Mouse (Mus musculus): ENCODE results near the gene Kmt2e. TPM values are rescaled to one million over a fixed set of nuclear protein-coding genes. Genes with fewer than 3 reads are reported as not detected.

Kmt2e gene
- polyA plus RNA-seq, 1 experiment from 2014 or later: 59.5 TPM

DNA sequence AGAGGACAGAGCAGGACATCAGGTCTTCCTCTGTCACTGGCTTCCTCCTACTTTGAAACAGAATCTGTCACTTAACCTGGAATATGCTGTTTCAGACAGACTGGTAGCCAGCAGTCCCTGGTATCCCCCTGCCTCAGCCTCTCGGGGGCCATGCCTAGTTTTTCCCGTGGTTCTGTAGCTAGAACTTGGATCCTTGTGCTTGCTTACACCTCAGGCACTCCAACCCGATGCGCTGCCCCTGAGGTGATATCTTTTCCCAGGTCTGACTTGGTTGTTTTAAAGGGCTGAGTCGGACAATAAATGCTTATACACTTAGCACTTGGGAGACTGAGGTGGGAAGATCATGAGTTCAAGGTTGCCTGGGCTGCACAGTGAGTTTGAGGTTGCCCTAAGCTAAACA lies 40.4 kb upstream of the Kmt2e start:
- H3K36me3 ChIP-seq (ENCODE audit: control insufficient read depth, insufficient read depth, low read length): no peaks in the 10 kb centered on the region
- H3K9ac ChIP-seq (ENCODE audit: low read depth, low read length): no peak overlapping the region
- no peak overlapping the region for H3K4me3 ChIP-seq (ENCODE audit: low read depth, low read length)
- H3K27ac ChIP-seq (ENCODE audit: low read depth, low read length): no peak overlapping the region
- ATAC-seq (replicated peaks; ENCODE audit: low FRiP score) (no peak), DNase-seq (ENCODE audit: low spot score) (no peak)
- no peaks in the 10 kb centered on the region for H3K27me3 ChIP-seq (replicated peaks; ENCODE audit: control insufficient read depth, insufficient read depth, low read length)
- 79% methylated on average over 5 of the region's 5 CpGs for WGBS
- no peaks in the 10 kb centered on the region for H3K9me3 ChIP-seq (ENCODE audit: control insufficient read depth, low read length)
- H3K4me2 ChIP-seq: no peak overlapping the region
- H3K4me1 ChIP-seq (replicated peaks; ENCODE audit: control insufficient read depth, insufficient read depth, low read length): no peaks in the 10 kb centered on the region

DNA sequence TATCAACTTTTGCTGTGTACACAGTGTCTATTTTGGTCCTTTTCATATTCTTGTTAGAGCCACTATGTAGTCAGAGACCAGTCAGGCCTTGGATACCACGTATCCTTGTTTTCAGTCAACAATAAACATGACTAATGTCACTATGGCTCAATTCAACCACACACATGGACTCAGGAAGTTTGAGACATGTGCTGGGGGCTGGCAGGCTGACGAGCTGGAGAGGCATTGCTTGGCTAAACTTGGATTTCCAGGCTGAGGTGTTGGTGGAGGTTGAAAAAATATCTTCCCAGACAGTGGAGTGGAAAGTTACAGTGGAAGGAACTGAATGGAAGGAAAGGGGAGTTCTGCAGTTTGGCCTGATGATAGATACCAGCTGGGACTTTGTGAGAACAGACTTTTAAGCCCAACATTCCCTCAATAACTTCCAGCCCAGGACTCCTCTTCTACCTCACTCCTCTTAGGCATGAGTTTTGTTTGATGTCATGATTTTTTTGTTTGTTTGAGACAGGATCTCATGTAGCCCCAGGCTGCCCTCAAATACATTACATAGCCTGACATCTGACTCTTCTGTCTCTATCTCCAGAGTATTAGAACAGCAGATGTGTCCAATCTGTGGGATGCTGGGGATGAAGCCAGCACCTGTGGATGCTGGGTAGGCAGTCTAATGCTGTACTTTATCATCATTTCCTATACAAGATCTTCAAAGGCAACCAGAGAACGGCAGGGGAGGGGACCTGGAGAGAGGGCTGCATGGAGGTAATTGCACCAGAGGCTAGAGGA lies 39.7 kb upstream of the Kmt2e start:
- no peak overlapping the region for H3K9ac ChIP-seq (ENCODE audit: low read depth, low read length)
- H3K4me1 ChIP-seq (replicated peaks; ENCODE audit: control insufficient read depth, insufficient read depth, low read length): no peaks in the 10 kb centered on the region
- 47% methylated on average over 3 of the region's 3 CpGs for WGBS
- DNase-seq (ENCODE audit: low spot score): no peak
- no peaks in the 10 kb centered on the region for H3K27me3 ChIP-seq (replicated peaks; ENCODE audit: control insufficient read depth, insufficient read depth, low read length)
- no peak for ATAC-seq (replicated peaks; ENCODE audit: low FRiP score)
- no peaks in the 10 kb centered on the region for H3K36me3 ChIP-seq (ENCODE audit: control insufficient read depth, insufficient read depth, low read length)
- no peak overlapping the region for H3K4me3 ChIP-seq (ENCODE audit: low read depth, low read length)
- no peak overlapping the region for H3K4me2 ChIP-seq
- H3K27ac ChIP-seq (ENCODE audit: low read depth, low read length): no peak overlapping the region
- no peaks in the 10 kb centered on the region for H3K9me3 ChIP-seq (ENCODE audit: control insufficient read depth, low read length)

DNA sequence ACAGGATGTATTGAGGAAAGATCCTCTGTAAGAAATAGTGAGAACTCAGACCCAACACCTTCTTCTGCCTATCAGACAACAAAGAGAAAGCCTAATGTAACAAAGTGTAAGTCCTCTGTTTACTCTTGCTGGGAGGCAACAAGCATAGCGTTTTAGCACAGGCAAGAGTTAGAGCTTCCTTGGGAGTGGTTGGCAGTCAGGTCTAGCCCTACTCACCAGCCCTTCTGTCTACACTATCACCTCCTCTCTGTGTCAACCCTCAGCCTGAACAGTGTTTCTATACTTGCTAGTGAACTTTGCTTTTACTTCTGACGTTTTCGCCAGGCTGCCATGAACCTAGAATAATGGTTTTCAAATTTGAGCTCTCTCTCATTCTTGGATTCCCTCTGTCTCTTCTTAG lies 38.5 kb upstream of the Kmt2e start:
- no peak overlapping the region for H3K4me2 ChIP-seq
- H3K4me1 ChIP-seq (replicated peaks; ENCODE audit: control insufficient read depth, insufficient read depth, low read length): no peaks in the 10 kb centered on the region
- H3K9me3 ChIP-seq (ENCODE audit: control insufficient read depth, low read length): no peaks in the 10 kb centered on the region
- DNase-seq (ENCODE audit: low spot score): no peak
- no peak overlapping the region for H3K9ac ChIP-seq (ENCODE audit: low read depth, low read length)
- H3K36me3 ChIP-seq (ENCODE audit: control insufficient read depth, insufficient read depth, low read length): no peaks in the 10 kb centered on the region; the same call in 1 of the 2 replicates
- no peak overlapping the region for H3K27ac ChIP-seq (ENCODE audit: low read depth, low read length)
- no peak for ATAC-seq (replicated peaks; ENCODE audit: low FRiP score)
- no peaks in the 10 kb centered on the region for H3K27me3 ChIP-seq (replicated peaks; ENCODE audit: control insufficient read depth, insufficient read depth, low read length)
- WGBS: 73% methylated on average over 3 of the region's 3 CpGs
- no peak overlapping the region for H3K4me3 ChIP-seq (ENCODE audit: low read depth, low read length)

DNA sequence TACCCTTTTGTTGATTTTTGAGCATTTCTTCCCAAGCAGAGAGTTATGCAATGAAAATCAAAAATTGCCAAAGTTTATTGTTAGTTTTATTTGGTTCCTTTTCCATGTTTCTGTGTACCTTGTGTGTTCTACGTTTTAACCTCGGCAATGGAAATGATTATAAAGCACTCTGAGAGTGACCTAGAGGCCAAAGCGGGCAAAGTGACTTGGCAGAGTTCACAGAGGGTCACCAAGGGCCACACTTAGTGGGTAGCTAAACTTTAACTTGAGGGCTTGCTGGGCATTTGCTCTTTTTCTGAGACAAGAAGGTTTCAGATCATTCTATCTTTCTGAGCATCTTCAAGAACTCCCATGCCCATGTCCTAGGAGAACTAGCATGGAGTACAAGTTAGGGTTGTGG lies 37.5 kb upstream of the Kmt2e start:
- Histone ChIP-seq H3K4me2 (no peak overlapping the region), H3K27ac (ENCODE audit: low read depth, low read length) (no peak overlapping the region), H3K27me3 (replicated peaks; ENCODE audit: control insufficient read depth, insufficient read depth, low read length) (no peaks in the 10 kb centered on the region), H3K4me1 (replicated peaks; ENCODE audit: control insufficient read depth, insufficient read depth, low read length) (no peaks in the 10 kb centered on the region), H3K36me3 (ENCODE audit: control insufficient read depth, insufficient read depth, low read length) (no peaks in the 10 kb centered on the region; the same call in 1 of the 2 replicates), H3K9me3 (ENCODE audit: control insufficient read depth, low read length) (no peaks in the 10 kb centered on the region), H3K9ac (ENCODE audit: low read depth, low read length) (no peak overlapping the region), H3K4me3 (ENCODE audit: low read depth, low read length) (no peak overlapping the region)
- 82% methylated on average over 3 of the region's 3 CpGs for WGBS
- no peak for ATAC-seq (replicated peaks; ENCODE audit: low FRiP score)
- no peak for DNase-seq (ENCODE audit: low spot score)

DNA sequence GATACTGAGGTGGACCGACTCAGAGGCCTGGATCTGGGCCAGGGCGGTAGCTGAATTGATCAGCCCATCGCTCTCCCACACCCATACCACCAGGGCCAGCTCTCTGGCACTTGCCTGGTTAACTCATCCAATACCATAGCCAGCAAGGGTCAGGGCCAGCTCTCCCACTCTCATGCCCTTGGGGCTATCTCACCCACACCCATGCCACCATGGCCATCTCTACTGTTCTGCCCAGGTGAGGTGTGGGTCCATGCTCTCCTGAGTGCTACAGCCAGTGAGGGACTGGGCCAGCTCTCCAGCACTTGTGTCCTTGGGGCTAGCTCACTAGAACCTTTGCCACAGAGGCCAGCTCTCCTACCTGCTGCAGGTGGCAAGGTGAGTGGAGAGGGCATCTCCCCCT lies 34.1 kb upstream of the Kmt2e start:
- Histone ChIP-seq H3K4me1 (replicated peaks; ENCODE audit: control insufficient read depth, insufficient read depth, low read length) (no peaks in the 10 kb centered on the region), H3K9me3 (ENCODE audit: control insufficient read depth, low read length) (no peaks in the 10 kb centered on the region), H3K4me2 (no peak overlapping the region), H3K27ac (ENCODE audit: low read depth, low read length) (no peak overlapping the region), H3K9ac (ENCODE audit: low read depth, low read length) (no peak overlapping the region), H3K36me3 (ENCODE audit: control insufficient read depth, insufficient read depth, low read length) (no peaks in the 10 kb centered on the region; the same call in 1 of the 2 replicates), H3K27me3 (replicated peaks; ENCODE audit: control insufficient read depth, insufficient read depth, low read length) (no peaks in the 10 kb centered on the region), H3K4me3 (ENCODE audit: low read depth, low read length) (no peak overlapping the region)
- ATAC-seq (replicated peaks; ENCODE audit: low FRiP score) (peak; percentile 23), DNase-seq (ENCODE audit: low spot score) (no peak)
- WGBS: 90% methylated on average over 3 of the region's 3 CpGs

DNA sequence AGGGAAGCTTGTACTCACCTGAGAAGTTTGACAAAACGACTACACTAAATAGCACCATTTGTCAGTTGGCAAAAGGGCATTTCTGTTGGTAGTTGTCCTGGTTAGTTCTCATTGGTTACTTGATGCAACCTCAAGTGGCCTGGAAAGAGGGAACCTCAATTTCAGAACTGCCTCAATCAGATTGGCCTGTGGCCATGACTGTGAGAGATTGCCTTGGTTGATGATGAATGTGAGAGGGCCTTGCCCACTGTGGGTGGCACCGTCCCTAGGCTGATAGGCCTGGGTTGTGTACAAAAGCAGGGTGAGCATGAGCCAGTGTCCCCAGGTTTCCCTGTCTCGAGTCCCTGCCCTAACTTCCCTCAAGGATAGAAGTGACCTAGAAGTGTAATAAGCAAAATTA lies 33.4 kb upstream of the Kmt2e start:
- no peaks in the 10 kb centered on the region; the same call in 1 of the 2 replicates for H3K36me3 ChIP-seq (ENCODE audit: control insufficient read depth, insufficient read depth, low read length)
- H3K27ac ChIP-seq (ENCODE audit: low read depth, low read length): no peak overlapping the region
- no peaks in the 10 kb centered on the region for H3K27me3 ChIP-seq (replicated peaks; ENCODE audit: control insufficient read depth, insufficient read depth, low read length)
- H3K4me2 ChIP-seq: no peak overlapping the region
- no peaks in the 10 kb centered on the region for H3K9me3 ChIP-seq (ENCODE audit: control insufficient read depth, low read length)
- H3K4me1 ChIP-seq (replicated peaks; ENCODE audit: control insufficient read depth, insufficient read depth, low read length): no peaks in the 10 kb centered on the region
- H3K4me3 ChIP-seq (ENCODE audit: low read depth, low read length): no peak overlapping the region
- DNase-seq (ENCODE audit: low spot score) (no peak), ATAC-seq (replicated peaks; ENCODE audit: low FRiP score) (no peak)
- WGBS: 84% methylated on average over 3 of the region's 3 CpGs
- no peak overlapping the region for H3K9ac ChIP-seq (ENCODE audit: low read depth, low read length)

DNA sequence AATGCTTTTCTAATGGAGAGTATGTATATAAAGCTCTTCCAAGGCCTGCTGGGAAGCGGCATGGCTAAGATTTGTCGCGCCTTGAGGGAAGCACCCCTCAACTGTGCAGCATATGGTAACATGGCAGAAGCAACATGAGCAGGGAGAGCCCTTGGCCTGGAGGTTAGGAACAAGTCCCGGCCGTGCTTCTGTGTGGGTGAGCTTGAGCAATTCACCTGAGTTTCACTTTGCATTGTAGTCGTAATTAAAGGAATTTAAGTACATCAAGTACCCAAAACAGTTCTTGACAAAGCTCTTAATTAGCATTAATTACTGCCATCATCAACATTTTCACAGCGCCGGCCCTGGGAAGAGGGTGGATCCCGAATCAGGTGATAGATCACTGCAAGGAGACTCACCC lies 32.9 kb upstream of the Kmt2e start:
- 87% methylated on average over 9 of the region's 9 CpGs for WGBS
- Histone ChIP-seq H3K27ac (ENCODE audit: low read depth, low read length) (no peak overlapping the region), H3K4me2 (no peak overlapping the region), H3K27me3 (replicated peaks; ENCODE audit: control insufficient read depth, insufficient read depth, low read length) (no peaks in the 10 kb centered on the region), H3K9me3 (ENCODE audit: control insufficient read depth, low read length) (no peaks in the 10 kb centered on the region), H3K36me3 (ENCODE audit: control insufficient read depth, insufficient read depth, low read length) (peaks cover 2% of the 10 kb centered on the region; the same call in 1 of the 2 replicates), H3K4me1 (replicated peaks; ENCODE audit: control insufficient read depth, insufficient read depth, low read length) (no peaks in the 10 kb centered on the region), H3K9ac (ENCODE audit: low read depth, low read length) (no peak overlapping the region), H3K4me3 (ENCODE audit: low read depth, low read length) (no peak overlapping the region)
- no peak for DNase-seq (ENCODE audit: low spot score)
- ATAC-seq (replicated peaks; ENCODE audit: low FRiP score): no peak

DNA sequence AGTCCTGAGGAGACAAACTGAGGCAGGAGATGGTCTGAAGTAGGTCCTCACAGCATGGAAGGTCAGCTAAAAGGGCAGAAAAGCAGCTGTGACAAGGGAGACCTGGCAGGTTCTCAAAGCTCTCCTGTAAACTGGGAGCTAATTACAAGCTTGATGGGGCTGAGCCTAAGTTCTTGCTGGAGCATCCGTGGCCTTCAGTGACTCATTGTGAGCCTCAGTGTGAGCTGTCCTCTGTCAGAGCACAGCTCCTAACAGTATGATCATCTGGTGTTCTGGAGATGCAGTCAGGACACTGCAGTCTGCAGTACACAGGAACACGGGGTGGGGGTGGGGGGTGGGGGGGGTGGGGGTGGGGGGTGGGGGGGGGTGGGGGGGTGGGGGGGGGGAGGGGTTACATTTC lies 32.2 kb upstream of the Kmt2e start:
- H3K36me3 ChIP-seq (ENCODE audit: control insufficient read depth, insufficient read depth, low read length): peaks cover 2% of the 10 kb centered on the region; the same call in 1 of the 2 replicates
- DNase-seq (ENCODE audit: low spot score): no peak
- no peak overlapping the region for H3K27ac ChIP-seq (ENCODE audit: low read depth, low read length)
- ATAC-seq (replicated peaks; ENCODE audit: low FRiP score): no peak
- no peak overlapping the region for H3K4me2 ChIP-seq
- WGBS: 56% methylated on average over 1 of the region's 2 CpGs
- H3K27me3 ChIP-seq (replicated peaks; ENCODE audit: control insufficient read depth, insufficient read depth, low read length): no peaks in the 10 kb centered on the region
- H3K4me1 ChIP-seq (replicated peaks; ENCODE audit: control insufficient read depth, insufficient read depth, low read length): no peaks in the 10 kb centered on the region
- no peaks in the 10 kb centered on the region for H3K9me3 ChIP-seq (ENCODE audit: control insufficient read depth, low read length)
- no peak overlapping the region for H3K4me3 ChIP-seq (ENCODE audit: low read depth, low read length)
- no peak overlapping the region for H3K9ac ChIP-seq (ENCODE audit: low read depth, low read length)

DNA sequence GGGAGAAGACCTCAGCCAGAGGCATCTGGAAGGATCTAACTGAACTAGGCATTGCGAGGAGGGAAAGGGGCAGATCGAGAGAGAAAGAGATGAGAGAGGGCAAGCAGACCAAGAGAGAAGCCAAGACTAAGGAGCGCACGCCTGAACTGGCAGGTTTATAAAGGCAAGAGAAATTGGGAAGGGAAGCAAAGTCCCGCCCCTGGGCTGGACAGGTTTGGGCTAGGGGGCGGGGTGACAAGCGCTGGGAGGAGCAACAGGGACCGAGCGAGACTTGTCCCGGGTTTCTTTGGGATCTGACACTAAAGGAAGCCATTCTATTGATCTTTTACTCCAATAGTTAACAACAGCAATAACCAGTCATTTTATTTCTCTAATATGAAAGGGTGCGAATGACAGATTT lies 31.1 kb upstream of the Kmt2e start:
- no peak for ATAC-seq (replicated peaks; ENCODE audit: low FRiP score)
- WGBS: 65% methylated on average over 11 of the region's 11 CpGs

More for the DNA sequence above, 31.1 kb upstream of the Kmt2e start:
- Histone ChIP-seq H3K27me3 (replicated peaks; ENCODE audit: control insufficient read depth, insufficient read depth, low read length) (no peaks in the 10 kb centered on the region), H3K9ac (ENCODE audit: low read depth, low read length) (no peak overlapping the region), H3K4me3 (ENCODE audit: low read depth, low read length) (no peak overlapping the region), H3K4me2 (no peak overlapping the region), H3K36me3 (ENCODE audit: control insufficient read depth, insufficient read depth, low read length) (peaks cover 2% of the 10 kb centered on the region; the same call in 1 of the 2 replicates), H3K9me3 (ENCODE audit: control insufficient read depth, low read length) (no peaks in the 10 kb centered on the region), H3K27ac (ENCODE audit: low read depth, low read length) (no peak overlapping the region), H3K4me1 (replicated peaks; ENCODE audit: control insufficient read depth, insufficient read depth, low read length) (no peaks in the 10 kb centered on the region)
- no peak for DNase-seq (ENCODE audit: low spot score)

Measured in liver, embryonic 11.5 days (tissue).